Mouse (Mus musculus) gastrocnemius, postnatal 36 days (tissue): ENCODE measurements around the gene Tex48. TPM values are rescaled to one million over a fixed set of nuclear protein-coding genes. Genes with fewer than 3 reads are reported as not detected.

Experiments used
- DNase-seq, 2 experiments: peaks; one replicate each; pipeline ENCODE4 v3.0.0; 2022
- intact Hi-C: fragments of 180-260 bp; cut with DNase I; formaldehyde crosslinking; loops from one replicate; pipeline ENCODE4 v1.15.1; 2025
- total RNA-seq, 2 experiments: library from RNA; stranded (reverse); gene quantifications; 2 replicates each; pipeline ENCODE4 v1.2.3; 2021

Gene Tex48
- total RNA-seq, 2 experiments from 2014 or later = not detected

GRCm38 (mm10) chr4:63557124-63558059 lies 64.8 kb downstream of the Tex48 start:
- intact Hi-C loops = loop anchor here (5.0 kb wide), 2 partner anchors 50 to 140 kb away; no protein-coding TSS in a partner anchor
- DNase-seq = no peak

Other genes starting within 250 kb of the Tex48 start
- 1 to 10 TPM; 1.4 to 1.5 TPM for gene Akna, start 219.1 kb downstream of the Tex48 start, total RNA-seq
- gene Whrn, start 126.4 kb downstream of the Tex48 start, total RNA-seq = 1 to 10 TPM; 2.2 to 2.5 TPM
- 100 to 1,000 TPM; 209 to 253 TPM for gene Atp6v1g1, start 77.7 kb downstream of the Tex48 start, total RNA-seq
- 10 to 100 TPM; 14.0 to 14.5 TPM for gene Tmem268, start 63.6 kb downstream of the Tex48 start, total RNA-seq
- gene Gm11213, start 17.2 kb downstream of the Tex48 start, total RNA-seq = not detected
- gene Gm11214, start 41.0 kb upstream of the Tex48 start, total RNA-seq = not detected
- gene Tnfsf15, start 122.7 kb upstream of the Tex48 start, total RNA-seq = not detected
- gene Tnfsf8, start 238.9 kb upstream of the Tex48 start, total RNA-seq = not detected